Mouse (Mus musculus) kidney, embryonic 14.5 days (tissue): ENCODE measurements at regions not wholly inside any gene's neighbourhood (a gene's known extent, or its start where the extent isn't known, plus 50 kb on each side); places are given as distances from the start of the nearest gene placed in this dataset.

Experiments used
- ATAC-seq: fragments of 200-750 bp; cut with Nextera tagmentation; 2 replicates; pipeline ENCODE4 v1.8.0; 2017; ENCODE audit warnings: moderate number of reproducible peaks, mild to moderate bottlenecking, moderate TSS enrichment, moderate library complexity; ENCODE audit not compliant: low FRiP score, low TSS enrichment
- H3K27ac ChIP-seq: fragments of 300-500 bp; sonication (generic); 2 replicates; pipeline ENCODE4 v1.5.1; 2014; ENCODE audit warnings: low read depth, mild to moderate bottlenecking, low read length, moderate library complexity, mixed read lengths
- H3K27me3 ChIP-seq: fragments of 300-500 bp; sonication (generic); 2 replicates; pipeline ENCODE4 v1.6.1; 2014; ENCODE audit warnings: mild to moderate bottlenecking, low read length; ENCODE audit not compliant: control insufficient read depth, insufficient read depth
- H3K36me3 ChIP-seq: fragments of 300-500 bp; sonication (generic); 2 replicates; pipeline ENCODE4 v1.6.1; 2014; ENCODE audit warnings: low read length, mixed read lengths; ENCODE audit not compliant: control insufficient read depth, insufficient read depth
- H3K4me1 ChIP-seq: fragments of 300-500 bp; sonication (generic); 2 replicates; pipeline ENCODE4 v1.6.1; 2014; ENCODE audit warnings: low read length, mixed read lengths; ENCODE audit not compliant: control insufficient read depth, insufficient read depth
- H3K4me2 ChIP-seq: fragments of 300-500 bp; sonication (generic); replicated peaks from 2 replicates; pipeline ENCODE4 v1.6.1; 2014; ENCODE audit warnings: low read depth, mild to moderate bottlenecking, low read length
- H3K4me3 ChIP-seq: fragments of 300-500 bp; sonication (generic); 2 replicates; pipeline ENCODE4 v1.5.1; 2014; ENCODE audit warnings: mild to moderate bottlenecking, low read length
- H3K9ac ChIP-seq: fragments of 300-500 bp; sonication (generic); 2 replicates; pipeline ENCODE4 v1.6.1; 2014; ENCODE audit warnings: low read depth, mild to moderate bottlenecking, low read length, moderate library complexity
- H3K9me3 ChIP-seq: fragments of 300-500 bp; sonication (generic); 2 replicates; pipeline ENCODE4 v1.6.1; 2016; ENCODE audit warnings: low read length; ENCODE audit not compliant: control insufficient read depth
- WGBS: fragments of 180-500 bp; shearing (Covaris S2); extraction: QIAGEN DNeasy Blood & Tissue Kit; methylation state at CpG from one replicate; pipeline ENCODE4 v1.1.7; 2014; 5-methylcytosine and 5-hydroxymethylcytosine counted together

GRCm38 (mm10) chr14:101353009-101353378 lies 152.9 kb upstream of the Prr30 start:
- WGBS = 70% methylated on average over 3 of the region's 3 CpGs
- H3K4me2 ChIP-seq = no peak overlapping the region
- ATAC-seq = no peak
- no peak overlapping the region for H3K27ac ChIP-seq
- H3K4me1 ChIP-seq = no peaks in the 10 kb centered on the region
- no peak overlapping the region for H3K9ac ChIP-seq
- no peak overlapping the region for H3K4me3 ChIP-seq
- H3K9me3 ChIP-seq = no peaks in the 10 kb centered on the region
- H3K27me3 ChIP-seq = no peaks in the 10 kb centered on the region
- H3K36me3 ChIP-seq = no peaks in the 10 kb centered on the region

- H3K4me2 ChIP-seq = no peak overlapping the region
- 37% methylated on average over 6 of the region's 6 CpGs for WGBS
- H3K9ac ChIP-seq = no peak overlapping the region
- H3K27me3 ChIP-seq = no peaks in the 10 kb centered on the region
- no peaks in the 10 kb centered on the region for H3K9me3 ChIP-seq
- no peaks in the 10 kb centered on the region for H3K36me3 ChIP-seq
- no peak overlapping the region for H3K27ac ChIP-seq
- no peak overlapping the region for H3K4me3 ChIP-seq
- H3K4me1 ChIP-seq = no peaks in the 10 kb centered on the region
- peak; percentile 76 for ATAC-seq
Observed at GRCm38 (mm10) chr14:101352046-101353008, 152.2 kb upstream of the Prr30 start.

DNA sequence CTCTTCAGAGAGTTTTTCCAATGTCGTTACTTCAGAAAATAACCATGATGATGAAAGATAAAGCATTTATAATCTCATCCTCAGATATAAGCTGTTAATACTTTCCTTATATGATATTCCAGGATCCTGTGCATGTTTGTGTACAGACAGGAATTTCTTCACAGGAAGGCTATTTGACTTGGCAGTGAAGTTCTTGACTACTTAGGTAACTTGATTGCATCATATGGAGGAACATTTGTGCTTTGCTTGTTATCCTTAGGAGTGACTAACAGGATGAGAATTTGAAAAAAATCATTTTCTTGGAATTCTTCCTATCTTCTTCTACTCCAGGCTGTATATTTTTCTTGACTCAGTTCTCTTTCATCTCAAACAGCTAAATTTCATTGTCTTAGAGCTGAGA lies 140.2 kb upstream of the Prr30 start:
- H3K27ac ChIP-seq = no peak overlapping the region
- no peak for ATAC-seq
- 97% methylated on average over 1 of the region's 1 CpGs for WGBS
- H3K9ac ChIP-seq = no peak overlapping the region
- H3K4me1 ChIP-seq = no peaks in the 10 kb centered on the region
- no peaks in the 10 kb centered on the region for H3K27me3 ChIP-seq
- H3K4me3 ChIP-seq = no peak overlapping the region
- H3K9me3 ChIP-seq = no peaks in the 10 kb centered on the region
- H3K4me2 ChIP-seq = no peak overlapping the region
- H3K36me3 ChIP-seq = no peaks in the 10 kb centered on the region

DNA sequence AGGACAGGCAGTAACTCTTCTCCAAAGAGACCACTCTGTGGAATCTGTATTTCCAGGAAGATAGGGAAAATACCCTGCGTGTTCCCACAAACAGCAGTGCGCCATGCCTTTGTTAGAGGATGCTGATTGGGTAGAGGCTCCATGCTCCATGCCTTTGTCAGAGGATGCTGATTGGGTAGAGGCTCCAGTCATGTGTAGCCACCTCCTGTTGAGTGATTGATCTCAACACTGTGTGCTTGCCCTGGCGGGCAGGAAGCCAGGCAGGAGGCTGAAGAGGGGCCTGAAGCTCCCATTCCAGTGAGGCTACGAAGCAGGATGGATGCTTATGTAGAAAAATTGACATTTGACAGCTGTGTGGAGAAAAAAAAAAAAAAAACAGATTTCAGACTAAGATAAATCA lies 131.9 kb upstream of the Prr30 start:
- no peak for ATAC-seq
- no peak overlapping the region for H3K27ac ChIP-seq
- 70% methylated on average over 4 of the region's 4 CpGs for WGBS
- no peak overlapping the region for H3K9ac ChIP-seq
- H3K4me1 ChIP-seq = no peaks in the 10 kb centered on the region
- H3K4me2 ChIP-seq = no peak overlapping the region
- no peak overlapping the region for H3K4me3 ChIP-seq
- H3K27me3 ChIP-seq = no peaks in the 10 kb centered on the region
- no peaks in the 10 kb centered on the region for H3K36me3 ChIP-seq
- H3K9me3 ChIP-seq = no peaks in the 10 kb centered on the region

- H3K9ac ChIP-seq = no peak overlapping the region
- WGBS = 80% methylated on average over 6 of the region's 6 CpGs
Observed at GRCm38 (mm10) chr14:101327421-101327820, 127.3 kb upstream of the Prr30 start.

GRCm38 (mm10) chr14:101326477-101326941 lies 126.4 kb upstream of the Prr30 start:
- Histone ChIP-seq H3K4me1 (0 out of 2 replicates have a peak, but pooled peaks cover 5% of the 10 kb centered on the region), H3K27ac (no peak overlapping the region), H3K4me3 (no peak overlapping the region), H3K9me3 (no peaks in the 10 kb centered on the region), H3K4me2 (no peak overlapping the region), H3K36me3 (no peaks in the 10 kb centered on the region), H3K27me3 (no peaks in the 10 kb centered on the region), H3K9ac (no peak overlapping the region)
- ATAC-seq = peak; percentile 52; the same call in 1 of the 2 replicates
- 24% methylated on average over 12 of the region's 12 CpGs for WGBS

More at GRCm38 (mm10) chr14:101327421-101327820, 127.3 kb upstream of the Prr30 start:
- H3K4me3 ChIP-seq = no peak overlapping the region
- H3K4me2 ChIP-seq = no peak overlapping the region
- H3K27ac ChIP-seq = no peak overlapping the region
- no peaks in the 10 kb centered on the region for H3K9me3 ChIP-seq
- H3K36me3 ChIP-seq = no peaks in the 10 kb centered on the region
- 0 out of 2 replicates have a peak, but pooled peaks cover 5% of the 10 kb centered on the region for H3K4me1 ChIP-seq
- no peak for ATAC-seq
- H3K27me3 ChIP-seq = no peaks in the 10 kb centered on the region

- no peak for ATAC-seq
- WGBS = 91% methylated on average over 6 of the region's 6 CpGs
- H3K27ac ChIP-seq = no peak overlapping the region
- no peaks in the 10 kb centered on the region for H3K36me3 ChIP-seq
- no peaks in the 10 kb centered on the region for H3K9me3 ChIP-seq
- H3K4me2 ChIP-seq = no peak overlapping the region
- H3K9ac ChIP-seq = no peak overlapping the region
- no peak overlapping the region for H3K4me3 ChIP-seq
- no peaks in the 10 kb centered on the region for H3K27me3 ChIP-seq
- H3K4me1 ChIP-seq = 0 out of 2 replicates have a peak, but pooled peaks cover 5% of the 10 kb centered on the region
Observed at GRCm38 (mm10) chr14:101323361-101323760, 123.2 kb upstream of the Prr30 start.

DNA sequence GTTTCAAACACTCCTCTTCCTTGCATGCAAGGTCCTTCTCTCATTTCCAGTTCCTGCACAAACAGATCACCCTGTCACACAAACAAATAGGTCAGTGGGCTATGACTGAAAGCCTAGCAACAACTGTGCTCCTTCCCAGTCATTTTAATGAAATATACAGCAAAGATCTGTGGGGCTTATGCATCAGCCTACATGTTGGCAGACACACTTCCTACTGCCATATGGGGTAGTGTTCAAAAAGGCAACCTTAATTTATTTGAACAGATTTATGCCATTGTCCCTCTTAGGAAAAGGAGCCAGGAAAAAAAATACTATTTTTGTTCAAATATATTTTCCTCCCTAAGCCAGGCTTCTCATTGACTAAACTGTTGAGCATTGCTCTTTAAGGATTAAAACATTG lies 107.8 kb upstream of the Prr30 start:
- no peak for ATAC-seq
- Histone ChIP-seq H3K4me3 (no peak overlapping the region), H3K9me3 (no peaks in the 10 kb centered on the region), H3K4me2 (no peak overlapping the region), H3K4me1 (no peaks in the 10 kb centered on the region), H3K27me3 (no peaks in the 10 kb centered on the region), H3K27ac (no peak overlapping the region), H3K36me3 (no peaks in the 10 kb centered on the region), H3K9ac (no peak overlapping the region)

DNA sequence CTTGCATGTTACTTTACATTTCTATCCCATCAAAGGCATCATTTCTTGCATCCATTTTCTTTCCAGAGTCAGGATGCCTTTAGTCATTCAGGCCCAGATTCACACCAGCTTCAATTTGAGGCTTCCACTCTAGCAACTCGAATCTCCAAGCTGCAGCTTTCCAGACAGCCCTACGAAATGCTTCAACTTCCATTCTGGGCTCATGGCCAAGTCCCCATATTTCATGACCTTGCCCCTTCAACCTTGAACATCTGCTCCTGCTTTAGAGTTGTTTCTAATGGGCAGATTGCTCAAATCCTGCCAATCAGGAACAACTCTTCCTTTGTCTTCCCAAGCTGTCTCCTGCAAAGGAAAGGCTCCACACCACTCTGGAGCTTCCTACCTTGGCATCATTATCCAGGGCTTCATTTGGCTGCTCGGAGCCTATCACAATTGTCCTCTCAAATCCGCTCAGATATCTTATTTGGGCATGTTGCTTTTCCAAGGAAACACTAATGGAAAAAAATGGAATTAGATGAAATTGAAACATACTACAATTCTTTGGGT lies 104.4 kb upstream of the Prr30 start:
- no peaks in the 10 kb centered on the region for H3K4me1 ChIP-seq
- H3K9me3 ChIP-seq = no peaks in the 10 kb centered on the region
- H3K4me2 ChIP-seq = no peak overlapping the region
- no peak overlapping the region for H3K4me3 ChIP-seq
- WGBS = 55% methylated on average over 4 of the region's 4 CpGs
- peak; percentile 46; the same call in 1 of the 2 replicates for ATAC-seq
- H3K27ac ChIP-seq = no peak overlapping the region
- H3K9ac ChIP-seq = no peak overlapping the region
- H3K27me3 ChIP-seq = no peaks in the 10 kb centered on the region
- H3K36me3 ChIP-seq = no peaks in the 10 kb centered on the region
